Mouse (Mus musculus) olfactory bulb, adult 2 months (tissue): ENCODE measurements around the gene Wdr61. TPM values are rescaled to one million over a fixed set of nuclear protein-coding genes. Genes with fewer than 3 reads are reported as not detected.

Experiments used
- H3K27ac ChIP-seq: fragments of 200-500 bp; 2 replicates; pipeline ENCODE4 v1.5.1; 2012; ENCODE audit warnings: low read depth, low read length; ENCODE audit not compliant: insufficient read depth
- H3K4me1 ChIP-seq: fragments of 200-500 bp; 2 replicates; pipeline ENCODE4 v1.6.1; 2012; ENCODE audit warnings: low read length; ENCODE audit not compliant: control insufficient read depth, insufficient read depth
- H3K4me3 ChIP-seq: fragments of 200-500 bp; 2 replicates; pipeline ENCODE4 v1.5.1; 2012; ENCODE audit warnings: mild to moderate bottlenecking, low read depth, low read length, moderate library complexity; ENCODE audit not compliant: insufficient read depth
- CTCF ChIP-seq: fragments of 200-500 bp; IDR thresholded peaks from 2 replicates; pipeline ENCODE4 v1.5.1; 2012; ENCODE audit warnings: low read depth, mild to moderate bottlenecking, low read length, moderate library complexity; ENCODE audit not compliant: insufficient read depth
- POLR2A ChIP-seq: fragments of 200-500 bp; IDR thresholded peaks from 2 replicates; pipeline ENCODE4 v1.6.1; 2012; ENCODE audit warnings: mild to moderate bottlenecking, low read depth, low read length, moderate library complexity; ENCODE audit not compliant: insufficient read depth
- WGBS: fragments of 180-500 bp; shearing (Covaris S2); methylation state at CpG from one replicate; pipeline ENCODE4 v1.1.7; 2018; 5-methylcytosine and 5-hydroxymethylcytosine counted together
- polyA plus RNA-seq: library from polyadenylated mRNA; stranded (reverse); fragments of >200 nt; gene quantifications from 2 replicates; pipeline ENCODE4 v1.2.4, GENCODE M21; 2012; ENCODE audit warnings: low replicate concordance; ENCODE audit not compliant: missing spikeins, insufficient read depth, insufficient read length

Wdr61 gene
- polyA plus RNA-seq, 1 experiment, result not detected

DNA sequence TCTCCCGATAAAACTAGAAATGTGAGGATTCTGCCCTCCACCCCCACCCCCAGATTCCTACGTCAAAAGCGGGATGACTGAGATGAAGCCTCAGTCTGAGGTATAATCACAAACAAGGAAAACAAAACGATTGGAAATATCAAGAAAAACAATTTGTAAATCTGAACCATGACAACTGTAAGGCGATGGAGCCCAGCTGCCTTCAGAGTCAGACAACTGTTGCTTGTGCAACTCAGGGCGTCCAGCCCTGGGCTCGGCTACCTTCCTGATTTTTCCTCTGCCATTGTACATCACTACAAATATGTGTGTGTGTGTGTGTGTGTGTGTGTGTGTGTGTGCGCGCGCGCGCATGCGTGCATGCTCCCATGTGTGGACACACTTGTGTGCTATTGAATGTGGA is 60.4 kb downstream of the Wdr61 start:
- H3K27ac ChIP-seq, result no peak overlapping the region
- H3K4me1 ChIP-seq, result no peaks in the 10 kb centered on the region
- TF ChIP-seq POLR2A, result no peak
- no peak for TF ChIP-seq CTCF
- no peak overlapping the region for H3K4me3 ChIP-seq
- WGBS, result 91% methylated on average over 13 of the region's 13 CpGs

DNA sequence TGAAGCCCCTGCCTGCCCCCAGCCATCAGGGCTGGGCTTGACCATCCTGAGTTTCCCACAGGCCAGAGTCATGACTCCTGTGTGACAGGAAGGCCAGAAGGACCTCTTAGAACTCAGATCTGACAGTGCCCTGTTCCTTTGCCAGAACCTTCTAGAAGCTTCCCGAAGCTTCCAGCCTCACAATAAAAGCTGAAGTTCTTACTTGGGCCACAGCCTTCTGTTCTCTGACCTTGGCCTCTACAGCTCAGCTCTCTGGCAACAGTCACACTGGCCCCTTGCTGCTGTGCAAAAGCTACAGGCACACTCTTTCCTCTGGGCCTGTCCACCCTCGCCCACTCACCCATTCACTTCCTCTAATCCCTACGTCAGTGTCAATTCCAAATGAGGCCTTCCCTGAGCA is 62.4 kb downstream of the Wdr61 start:
- 64% methylated on average over 3 of the region's 3 CpGs for WGBS
- TF ChIP-seq CTCF, result no peak
- no peak for TF ChIP-seq POLR2A

DNA sequence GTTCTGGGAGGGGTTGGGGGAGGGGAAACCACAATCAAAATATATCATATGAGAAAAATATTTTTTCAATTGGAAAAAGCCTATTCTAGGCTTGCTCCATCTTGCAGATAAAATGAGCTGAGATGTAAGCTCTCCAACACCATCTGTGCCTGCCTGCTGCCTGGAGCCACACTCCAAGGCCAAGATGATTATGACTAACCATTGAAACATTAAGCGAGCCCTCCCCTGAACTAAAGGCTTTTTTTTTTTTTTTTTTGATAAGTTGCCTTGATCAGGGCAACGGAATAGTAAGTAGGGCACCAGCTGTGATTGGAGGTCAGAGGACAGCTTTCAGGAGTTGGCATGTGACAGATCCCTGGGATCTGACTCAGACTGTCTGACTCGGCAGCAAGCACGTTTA is 65.9 kb downstream of the Wdr61 start:
- H3K27ac ChIP-seq, result no peak overlapping the region
- 75% methylated on average over 4 of the region's 4 CpGs for WGBS
- H3K4me1 ChIP-seq, result peaks cover 3% of the 10 kb centered on the region
- TF ChIP-seq CTCF (no peak), POLR2A (no peak)
- H3K4me3 ChIP-seq, result no peak overlapping the region

More for the DNA sequence above, 62.4 kb downstream of the Wdr61 start:
- Histone ChIP-seq H3K27ac (no peak overlapping the region), H3K4me3 (no peak overlapping the region), H3K4me1 (no peaks in the 10 kb centered on the region)

DNA sequence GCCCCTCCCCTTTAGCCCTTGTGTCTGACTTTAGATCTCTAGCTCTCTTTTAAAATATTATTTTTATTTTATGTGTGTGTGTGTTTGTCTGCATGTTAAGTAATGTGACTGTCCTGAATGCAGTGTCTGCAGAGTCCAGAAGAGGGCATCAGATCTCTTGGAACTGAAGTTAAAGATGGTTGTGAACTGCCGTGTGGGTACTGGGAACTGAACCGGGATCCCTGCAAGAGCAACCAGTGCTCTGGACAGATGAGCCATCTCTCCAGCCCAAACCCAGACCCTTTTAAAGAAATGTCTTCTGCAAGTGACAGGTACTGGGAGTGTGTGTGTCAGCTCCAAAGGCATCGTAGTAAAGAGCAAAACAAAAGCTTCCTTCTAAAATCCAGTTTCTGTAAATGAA is 68.2 kb downstream of the Wdr61 start:
- TF ChIP-seq CTCF (no peak), POLR2A (no peak)
- Histone ChIP-seq H3K27ac (no peak overlapping the region), H3K4me1 (peaks cover 3% of the 10 kb centered on the region), H3K4me3 (no peak overlapping the region)
- 95% methylated on average over 3 of the region's 3 CpGs for WGBS

Other genes starting within 250 kb of the Wdr61 start
- gene Dmxl2, start 232.9 kb downstream of the Wdr61 start, polyA plus RNA-seq, result not detected in 2 replicates
- not detected in 2 replicates for gene Sh2d7, start 195.5 kb downstream of the Wdr61 start, polyA plus RNA-seq
- gene Cib2, start 174.3 kb downstream of the Wdr61 start, polyA plus RNA-seq, result not detected in 2 replicates
- not detected in 2 replicates for gene Idh3a, start 148.2 kb downstream of the Wdr61 start, polyA plus RNA-seq
- gene Acsbg1, start 72.6 kb downstream of the Wdr61 start, polyA plus RNA-seq, result 141 TPM in 1 of 2 replicates, not detected in the other
- not detected in 2 replicates for gene Dnaja4, start 35.6 kb downstream of the Wdr61 start, polyA plus RNA-seq
- not detected in 2 replicates for gene Crabp1, start 30.2 kb upstream of the Wdr61 start, polyA plus RNA-seq
- not detected in 2 replicates for gene Ireb2, start 129.3 kb upstream of the Wdr61 start, polyA plus RNA-seq
- gene Hykk, start 182.8 kb upstream of the Wdr61 start, polyA plus RNA-seq, result not detected in 2 replicates
- gene Psma4, start 216.3 kb upstream of the Wdr61 start, polyA plus RNA-seq, result not detected in 2 replicates
- gene AY074887, start 216.5 kb upstream of the Wdr61 start, polyA plus RNA-seq, result not detected in 2 replicates
- gene Chrna5, start 246.4 kb upstream of the Wdr61 start, polyA plus RNA-seq, result not detected in 2 replicates